Mouse (Mus musculus): ENCODE results near the gene Usp6nl. TPM values are rescaled to one million over a fixed set of nuclear protein-coding genes. Genes with fewer than 3 reads are reported as not detected.

The Usp6nl gene
- polyA plus RNA-seq, 1 experiment = 6.8 TPM

GRCm38 (mm10) chr2:6477884-6478283, 155.4 kb downstream of the Usp6nl start:
- H3K4me1 ChIP-seq (ENCODE audit: control insufficient read depth, insufficient read depth, insufficient read length) = peaks cover 16% of the 10 kb centered on the region; the same call in 1 of the 2 replicates
- WGBS = 89% methylated on average over 4 of the region's 4 CpGs
- no peak overlapping the region for H3K27ac ChIP-seq (ENCODE audit: insufficient read depth, low read length)

GRCm38 (mm10) chr2:6478361-6478965, 156.0 kb downstream of the Usp6nl start:
- peak in 1 of 2 experiments; percentile 85 for DNase-seq (ENCODE audit: low read depth in 1 of 2, low spot score in 2 of 2)
- WGBS = 15% methylated on average over 16 of the region's 16 CpGs
- Histone ChIP-seq H3K36me3 (ENCODE audit: control insufficient read depth, insufficient read depth, low read length) (no peaks in the 10 kb centered on the region), H3K4me3 (ENCODE audit: extremely low read depth, insufficient read depth, insufficient read length) (no peak overlapping the region), H3K4me1 (ENCODE audit: control insufficient read depth, insufficient read depth, insufficient read length) (peaks cover 18% of the 10 kb centered on the region; the same call in 1 of the 2 replicates), H3K27ac (ENCODE audit: insufficient read depth, low read length) (peak overlapping the region; percentile 41), H3K27me3 (ENCODE audit: control insufficient read depth, insufficient read depth, low read length) (no peaks in the 10 kb centered on the region)
- TF ChIP-seq POLR2A (IDR thresholded peaks at IDR 0.05; ENCODE audit: low read depth, low read length) (no peak), CTCF (IDR thresholded peaks at IDR 0.05; ENCODE audit: extremely low read depth, insufficient read depth, insufficient read length, insufficient replicate concordance) (no peak)

More at GRCm38 (mm10) chr2:6477884-6478283, 155.4 kb downstream of the Usp6nl start:
- TF ChIP-seq POLR2A (IDR thresholded peaks at IDR 0.05; ENCODE audit: low read depth, low read length) = no peak
- TF ChIP-seq CTCF (IDR thresholded peaks at IDR 0.05; ENCODE audit: extremely low read depth, insufficient read depth, insufficient read length, insufficient replicate concordance) = no peak
- Histone ChIP-seq H3K27me3 (ENCODE audit: control insufficient read depth, insufficient read depth, low read length) (no peaks in the 10 kb centered on the region), H3K4me3 (ENCODE audit: extremely low read depth, insufficient read depth, insufficient read length) (no peak overlapping the region), H3K36me3 (ENCODE audit: control insufficient read depth, insufficient read depth, low read length) (no peaks in the 10 kb centered on the region)
- no peak for DNase-seq (ENCODE audit: low read depth in 1 of 2, low spot score in 2 of 2)

GRCm38 (mm10) chr2:6478966-6479391, 156.5 kb downstream of the Usp6nl start:
- H3K27me3 ChIP-seq (ENCODE audit: control insufficient read depth, insufficient read depth, low read length) = no peaks in the 10 kb centered on the region
- H3K27ac ChIP-seq (ENCODE audit: insufficient read depth, low read length) = peak overlapping the region; percentile 41; the same call in 1 of the 2 replicates
- DNase-seq (ENCODE audit: low read depth in 1 of 2, low spot score in 2 of 2) = no peak
- no peak overlapping the region for H3K4me3 ChIP-seq (ENCODE audit: extremely low read depth, insufficient read depth, insufficient read length)
- 26% methylated on average over 13 of the region's 13 CpGs for whole genome bisulfite sequencing
- H3K4me1 ChIP-seq (ENCODE audit: control insufficient read depth, insufficient read depth, insufficient read length) = peaks cover 20% of the 10 kb centered on the region; the same call in 1 of the 2 replicates
- no peaks in the 10 kb centered on the region for H3K36me3 ChIP-seq (ENCODE audit: control insufficient read depth, insufficient read depth, low read length)
- TF ChIP-seq POLR2A (IDR thresholded peaks at IDR 0.05; ENCODE audit: low read depth, low read length) (no peak), CTCF (IDR thresholded peaks at IDR 0.05; ENCODE audit: extremely low read depth, insufficient read depth, insufficient read length, insufficient replicate concordance) (no peak)

GRCm38 (mm10) chr2:6479620-6480019, 157.2 kb downstream of the Usp6nl start:
- WGBS = 81% methylated on average over 5 of the region's 5 CpGs
- no peaks in the 10 kb centered on the region for H3K36me3 ChIP-seq (ENCODE audit: control insufficient read depth, insufficient read depth, low read length)
- no peak overlapping the region for H3K4me3 ChIP-seq (ENCODE audit: extremely low read depth, insufficient read depth, insufficient read length)
- H3K27me3 ChIP-seq (ENCODE audit: control insufficient read depth, insufficient read depth, low read length) = no peaks in the 10 kb centered on the region
- H3K27ac ChIP-seq (ENCODE audit: insufficient read depth, low read length) = no peak overlapping the region
- no peak for DNase-seq (ENCODE audit: low read depth in 1 of 2, low spot score in 2 of 2)
- TF ChIP-seq CTCF (IDR thresholded peaks at IDR 0.05; ENCODE audit: extremely low read depth, insufficient read depth, insufficient read length, insufficient replicate concordance) (no peak), POLR2A (IDR thresholded peaks at IDR 0.05; ENCODE audit: low read depth, low read length) (no peak)
- H3K4me1 ChIP-seq (ENCODE audit: control insufficient read depth, insufficient read depth, insufficient read length) = peaks cover 22% of the 10 kb centered on the region; the same call in 1 of the 2 replicates

GRCm38 (mm10) chr2:6481966-6482365, 159.5 kb downstream of the Usp6nl start:
- WGBS = 93% methylated on average over 8 of the region's 8 CpGs
- Histone ChIP-seq H3K27ac (ENCODE audit: insufficient read depth, low read length) (no peak overlapping the region), H3K4me1 (ENCODE audit: control insufficient read depth, insufficient read depth, insufficient read length) (peaks cover 22% of the 10 kb centered on the region; the same call in 1 of the 2 replicates), H3K4me3 (ENCODE audit: extremely low read depth, insufficient read depth, insufficient read length) (no peak overlapping the region), H3K36me3 (ENCODE audit: control insufficient read depth, insufficient read depth, low read length) (no peaks in the 10 kb centered on the region), H3K27me3 (ENCODE audit: control insufficient read depth, insufficient read depth, low read length) (no peaks in the 10 kb centered on the region)
- TF ChIP-seq POLR2A (IDR thresholded peaks at IDR 0.05; ENCODE audit: low read depth, low read length) (no peak), CTCF (IDR thresholded peaks at IDR 0.05; ENCODE audit: extremely low read depth, insufficient read depth, insufficient read length, insufficient replicate concordance) (no peak)
- DNase-seq (ENCODE audit: low read depth in 1 of 2, low spot score in 2 of 2) = no peak

- WGBS = 69% methylated on average over 3 of the region's 3 CpGs
- H3K4me3 ChIP-seq (ENCODE audit: extremely low read depth, insufficient read depth, insufficient read length) = no peak overlapping the region
- no peaks in the 10 kb centered on the region for H3K36me3 ChIP-seq (ENCODE audit: control insufficient read depth, insufficient read depth, low read length)
- no peaks in the 10 kb centered on the region for H3K27me3 ChIP-seq (ENCODE audit: control insufficient read depth, insufficient read depth, low read length)
- peaks cover 22% of the 10 kb centered on the region; the same call in 1 of the 2 replicates for H3K4me1 ChIP-seq (ENCODE audit: control insufficient read depth, insufficient read depth, insufficient read length)
- H3K27ac ChIP-seq (ENCODE audit: insufficient read depth, low read length) = no peak overlapping the region
- no peak for DNase-seq (ENCODE audit: low read depth in 1 of 2, low spot score in 2 of 2)
- TF ChIP-seq CTCF (IDR thresholded peaks at IDR 0.05; ENCODE audit: extremely low read depth, insufficient read depth, insufficient read length, insufficient replicate concordance) (no peak), POLR2A (IDR thresholded peaks at IDR 0.05; ENCODE audit: low read depth, low read length) (no peak)
Observed at GRCm38 (mm10) chr2:6482411-6482810, 159.9 kb downstream of the Usp6nl start.

Measured in spleen, adult 2 months (tissue).